Mouse (Mus musculus) cerebellum, adult 2 months (tissue): ENCODE data around the gene Foxb1.

ENCODE experiments used
- CTCF ChIP-seq: fragments of 200-500 bp; IDR thresholded peaks from 2 replicates; pipeline ENCODE4 v1.5.1; 2011; ENCODE audit warnings: low read depth, mild to moderate bottlenecking, control low read depth, low read length, moderate library complexity, borderline replicate concordance; ENCODE audit not compliant: insufficient read depth
- POLR2A ChIP-seq: fragments of 200-500 bp; IDR thresholded peaks from 2 replicates; pipeline ENCODE4 v1.6.1; 2011; ENCODE audit warnings: low read length, control low read depth, borderline replicate concordance; ENCODE audit not compliant: insufficient read depth

DNA sequence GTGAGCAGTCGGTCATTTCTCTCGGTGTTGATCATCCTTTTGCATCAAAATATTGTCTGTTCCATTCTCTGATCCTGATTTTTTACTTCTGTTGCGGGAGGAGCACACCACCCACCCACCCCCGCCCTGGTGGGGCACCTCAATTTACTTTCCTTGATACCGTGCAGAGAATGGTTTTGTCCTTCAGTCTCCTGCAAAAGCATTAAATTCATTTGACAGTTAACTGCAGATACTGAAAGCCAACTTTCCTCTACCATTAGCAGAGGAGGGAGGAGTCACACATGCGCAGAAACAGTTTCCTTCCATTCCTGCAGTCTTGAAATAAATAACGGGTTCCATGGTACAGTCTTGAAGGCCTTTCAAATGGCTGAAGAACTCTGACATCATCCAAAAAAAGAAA lies 46.4 kb downstream of the Foxb1 start:
- no peak for TF ChIP-seq CTCF
- no peak for TF ChIP-seq POLR2A
